Mouse (Mus musculus): ENCODE data around the gene Arhgap24.
A peak's percentile ranks its signal among the peaks of the same experiment; 100 is the strongest.
"Not testable (repeated sequence)": the region's sequence is repeated elsewhere in the genome, so short reads cannot be mapped to it uniquely, and the experiment has no call there.

Arhgap24 gene

GRCm38 (mm10) chr5:102810366-102810957, 329.3 kb downstream of the Arhgap24 start:
- peak in 1 of 2 experiments; percentile 1 for DNase-seq

- peak in 1 of 2 experiments; percentile 1 for DNase-seq
These were observed 332.1 kb downstream of the Arhgap24 start for GRCm38 (mm10) chr5:102813271-102813670.

- DNase-seq, result peak; percentile 86 to 95
These were observed 336.4 kb downstream of the Arhgap24 start for GRCm38 (mm10) chr5:102817641-102818040.

- DNase-seq, result peak; percentile 78 to 82
These were observed 344.3 kb downstream of the Arhgap24 start for GRCm38 (mm10) chr5:102825538-102825937.

- no peak for DNase-seq
These were observed 357.9 kb downstream of the Arhgap24 start for GRCm38 (mm10) chr5:102839071-102839470.

GRCm38 (mm10) chr5:102843934-102844709, 362.9 kb downstream of the Arhgap24 start:
- DNase-seq, result peak; percentile 80 to 91

GRCm38 (mm10) chr5:102844731-102845598, 363.8 kb downstream of the Arhgap24 start:
- peak; percentile 87 to 95 for DNase-seq

- DNase-seq, result no peak
These were observed 364.6 kb downstream of the Arhgap24 start for GRCm38 (mm10) chr5:102845800-102846199.

GRCm38 (mm10) chr5:102847859-102848258, 366.7 kb downstream of the Arhgap24 start:
- peak; percentile 50 to 54 for DNase-seq

GRCm38 (mm10) chr5:102851761-102852160, 370.6 kb downstream of the Arhgap24 start:
- no peak for DNase-seq

- DNase-seq, result peak in 1 of 2 experiments; percentile 63
These were observed 372.6 kb downstream of the Arhgap24 start for GRCm38 (mm10) chr5:102853750-102854149.

GRCm38 (mm10) chr5:102855805-102856204, 374.6 kb downstream of the Arhgap24 start:
- DNase-seq, result peak; percentile 69 to 80

- no peak for DNase-seq
These were observed 376.9 kb downstream of the Arhgap24 start for GRCm38 (mm10) chr5:102858047-102858446.

- DNase-seq, result no peak
These were observed 378.6 kb downstream of the Arhgap24 start for GRCm38 (mm10) chr5:102859749-102860148.

GRCm38 (mm10) chr5:102868196-102868595, 387.0 kb downstream of the Arhgap24 start:
- DNase-seq, result peak; percentile 49 to 67

- not testable (repeated sequence) for DNase-seq
These were observed 391.8 kb downstream of the Arhgap24 start for GRCm38 (mm10) chr5:102872996-102873395.

- DNase-seq, result peak; percentile 69 to 76
These were observed 393.6 kb downstream of the Arhgap24 start for GRCm38 (mm10) chr5:102874605-102875298.

GRCm38 (mm10) chr5:102875628-102876027, 394.4 kb downstream of the Arhgap24 start:
- no peak for DNase-seq

- no peak for DNase-seq
These were observed 407.4 kb downstream of the Arhgap24 start for GRCm38 (mm10) chr5:102888482-102889162.

GRCm38 (mm10) chr5:102889163-102889488, 407.9 kb downstream of the Arhgap24 start:
- DNase-seq, result no peak

GRCm38 (mm10) chr5:102892226-102892625, 411.0 kb downstream of the Arhgap24 start:
- no peak for DNase-seq

- no peak for DNase-seq
These were observed 417.1 kb downstream of the Arhgap24 start for GRCm38 (mm10) chr5:102898301-102898700.

Data from kidney, postnatal 25 days (tissue).